Mouse (Mus musculus) hindbrain, embryonic 14.5 days (tissue): Measurements from ENCODE around the gene Pum1. TPM values are rescaled to one million over a fixed set of nuclear protein-coding genes. Genes with fewer than 3 reads are reported as not detected.

Source experiments
- ATAC-seq: fragments of 200-750 bp; cut with Nextera tagmentation; 2 replicates; pipeline ENCODE4 v1.8.0; 2017; ENCODE audit warnings: moderate number of reproducible peaks, mild to moderate bottlenecking, moderate TSS enrichment, moderate library complexity; ENCODE audit not compliant: low FRiP score
- DNase-seq: peaks from one replicate; pipeline ENCODE4 v3.0.0-alpha.2; 2015; ENCODE audit warnings: low spot score
- H3K27ac ChIP-seq: fragments of 300-500 bp; sonication (generic); 2 replicates; pipeline ENCODE4 v1.5.1; 2014; ENCODE audit warnings: mild to moderate bottlenecking, moderate library complexity
- H3K27me3 ChIP-seq: fragments of 300-500 bp; sonication (generic); 2 replicates; pipeline ENCODE4 v1.6.1; 2014; ENCODE audit warnings: mild to moderate bottlenecking, low read length, mixed read lengths; ENCODE audit not compliant: control insufficient read depth, insufficient read depth
- H3K36me3 ChIP-seq: fragments of 300-500 bp; sonication (generic); replicated peaks from 2 replicates; pipeline ENCODE4 v1.6.1; 2014; ENCODE audit not compliant: control insufficient read depth, insufficient read depth
- H3K4me1 ChIP-seq: fragments of 300-500 bp; sonication (generic); replicated peaks from 2 replicates; pipeline ENCODE4 v1.6.1; 2014; ENCODE audit warnings: antibody characterized with exemption, low read length, mixed read lengths; ENCODE audit not compliant: control insufficient read depth, insufficient read depth
- H3K4me2 ChIP-seq: fragments of 300-500 bp; sonication (generic); replicated peaks from 2 replicates; pipeline ENCODE4 v1.6.1; 2014; ENCODE audit warnings: mild to moderate bottlenecking, moderate library complexity
- H3K4me3 ChIP-seq: fragments of 300-500 bp; sonication (generic); replicated peaks from 2 replicates; pipeline ENCODE4 v1.5.1; 2014; ENCODE audit warnings: mild to moderate bottlenecking, low read length
- H3K9ac ChIP-seq: fragments of 300-500 bp; sonication (generic); 2 replicates; pipeline ENCODE4 v1.6.1; 2014
- H3K9me3 ChIP-seq: fragments of 300-500 bp; sonication (generic); 2 replicates; pipeline ENCODE4 v1.6.1; 2016; ENCODE audit warnings: low read length; ENCODE audit not compliant: control insufficient read depth
- WGBS: fragments of 180-500 bp; shearing (Covaris S2); extraction: QIAGEN DNeasy Blood & Tissue Kit; methylation state at CpG from one replicate; pipeline ENCODE4 v1.1.7; 2014; 5-methylcytosine and 5-hydroxymethylcytosine counted together
- polyA plus RNA-seq: library from polyadenylated mRNA; unstranded; fragments of >200 nt; fragmentation: Nextera tagmentation; extraction: Ambion mirVana; gene quantifications from 2 replicates; pipeline ENCODE4 v1.2.1, GENCODE M21; 2014

The Pum1 gene
- polyA plus RNA-seq, 1 experiment from 2014 or later, result 91.1 TPM

DNA sequence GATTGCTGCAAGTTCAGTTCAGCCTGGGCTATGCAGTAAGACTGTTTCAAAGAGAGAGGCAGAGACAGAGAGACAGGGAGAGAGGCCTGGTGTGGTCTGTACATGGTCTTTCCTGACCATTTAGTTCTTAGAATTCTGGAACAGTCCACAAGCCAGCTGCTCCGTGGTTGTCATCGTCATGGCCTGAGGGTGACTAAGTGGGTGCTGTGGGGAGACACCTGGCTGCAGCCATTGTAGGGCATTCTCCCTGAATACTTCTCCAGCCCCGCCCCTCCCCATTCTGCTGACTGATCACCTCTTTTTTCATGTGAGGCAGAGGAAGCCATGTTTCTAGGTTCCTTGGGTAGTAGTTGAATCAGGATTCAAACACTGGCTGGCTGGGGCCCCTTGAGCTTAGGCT is 156.7 kb downstream of the Pum1 start:
- Histone ChIP-seq H3K9ac (no peak overlapping the region), H3K9me3 (no peaks in the 10 kb centered on the region), H3K4me1 (peaks cover 12% of the 10 kb centered on the region), H3K27ac (no peak overlapping the region), H3K4me2 (no peak overlapping the region), H3K4me3 (no peak overlapping the region), H3K27me3 (no peaks in the 10 kb centered on the region), H3K36me3 (peaks cover 50% of the 10 kb centered on the region)
- DNase-seq, result no peak
- WGBS, result 88% methylated on average over 3 of the region's 3 CpGs
- no peak for ATAC-seq

DNA sequence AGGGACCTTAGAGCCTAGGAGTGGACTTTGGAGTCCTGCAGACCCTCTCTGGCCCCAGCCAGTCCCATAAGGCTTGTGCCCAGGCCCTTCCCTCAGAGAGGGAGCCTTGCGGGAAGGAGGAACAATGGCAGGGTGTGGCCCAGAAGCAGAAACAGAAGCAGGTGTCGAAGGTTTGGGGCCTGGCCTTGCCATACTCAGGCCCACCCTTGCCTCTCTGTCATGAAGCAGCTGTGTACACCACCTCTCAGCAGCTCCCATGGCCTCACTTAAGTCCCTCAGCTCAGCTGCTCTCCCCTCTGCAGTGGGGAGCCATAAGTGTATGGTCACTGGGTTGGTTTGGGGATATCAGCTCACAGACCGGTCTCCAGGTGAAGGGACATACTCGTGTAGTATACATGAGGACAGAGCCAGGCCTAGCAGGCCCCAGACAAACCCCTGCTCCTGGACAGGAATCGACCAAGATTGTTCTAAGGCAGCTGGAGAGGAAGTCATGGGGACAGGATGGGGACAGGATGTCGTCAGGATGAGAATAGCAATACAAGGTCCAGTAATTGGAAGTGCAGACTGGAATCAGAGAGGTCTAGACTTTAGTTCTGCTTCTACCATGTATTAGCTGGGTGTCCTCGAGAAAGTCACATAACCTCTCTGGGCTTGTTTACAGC is 157.6 kb downstream of the Pum1 start:
- no peak overlapping the region for H3K4me3 ChIP-seq
- ATAC-seq (no peak), DNase-seq (no peak)
- no peak overlapping the region for H3K27ac ChIP-seq
- peaks cover 3% of the 10 kb centered on the region; the same call in 1 of the 2 replicates for H3K4me1 ChIP-seq
- no peak overlapping the region for H3K4me2 ChIP-seq
- H3K36me3 ChIP-seq, result peaks cover 59% of the 10 kb centered on the region
- WGBS, result 75% methylated on average over 7 of the region's 7 CpGs
- no peaks in the 10 kb centered on the region for H3K9me3 ChIP-seq
- no peaks in the 10 kb centered on the region for H3K27me3 ChIP-seq
- H3K9ac ChIP-seq, result no peak overlapping the region

DNA sequence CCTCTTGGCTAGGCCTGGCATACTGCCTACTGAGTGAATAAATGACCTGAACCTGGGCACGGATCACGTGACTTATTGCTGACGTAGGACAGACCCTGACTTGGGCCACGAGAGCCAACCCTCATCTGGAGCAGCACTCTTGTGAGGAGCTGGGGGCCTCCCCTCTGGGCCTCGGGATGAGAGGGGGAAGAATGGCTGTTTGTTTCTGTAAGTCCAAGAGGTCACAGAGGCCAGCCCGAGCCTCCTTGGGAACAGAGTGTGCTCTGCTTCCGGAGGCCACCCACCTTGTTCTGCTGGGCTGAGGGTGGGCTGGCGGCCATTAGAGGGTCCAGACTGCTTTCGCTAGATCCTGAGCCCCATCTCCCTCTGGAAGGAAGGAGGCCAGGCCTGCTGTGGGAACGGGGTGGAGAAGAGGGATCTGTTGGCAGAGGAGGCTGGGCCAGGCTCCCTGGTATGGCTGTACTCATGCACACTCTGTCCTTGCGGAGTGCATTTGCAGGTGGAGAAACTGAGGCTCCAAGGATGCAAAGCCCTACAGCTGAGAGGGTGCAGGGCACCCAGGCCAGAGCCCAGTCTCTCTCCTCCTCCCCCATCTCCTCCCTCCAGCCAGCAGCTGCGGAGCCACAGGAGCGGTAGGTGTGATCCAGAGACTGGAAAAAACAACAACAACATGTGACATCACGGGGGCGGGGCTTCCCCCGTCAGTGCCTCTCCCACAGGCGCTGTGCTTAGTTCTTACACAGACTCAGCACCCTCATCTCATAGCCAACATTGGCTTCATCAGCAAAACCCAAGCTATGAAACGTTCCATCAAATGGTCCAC is 165.9 kb downstream of the Pum1 start:
- peak; percentile 59 for DNase-seq
- 0 out of 2 replicates have a peak, but pooled peaks have one; percentile 32 for ATAC-seq
- Histone ChIP-seq H3K9me3 (no peaks in the 10 kb centered on the region), H3K9ac (no peak overlapping the region), H3K4me1 (peaks cover 10% of the 10 kb centered on the region; the same call in 1 of the 2 replicates), H3K36me3 (peaks cover 13% of the 10 kb centered on the region; the same call in 1 of the 2 replicates), H3K27ac (peak overlapping the region; percentile 43; the same call in 1 of the 2 replicates), H3K4me3 (no peak overlapping the region), H3K4me2 (peak overlapping the region; percentile 19; the same call in 1 of the 2 replicates), H3K27me3 (no peaks in the 10 kb centered on the region)
- WGBS, result 9% methylated on average over 18 of the region's 18 CpGs

Other genes with a start within 250 kb of the Pum1 start
- 20.9 and 22.9 TPM in 2 replicates for gene Nkain1, start 89.1 kb upstream of the Pum1 start, polyA plus RNA-seq
- 110 and 129 TPM in 2 replicates for gene Sdc3, start 129.2 kb downstream of the Pum1 start, polyA plus RNA-seq
- 35.2 and 37.4 TPM in 2 replicates for gene Laptm5, start 249.8 kb downstream of the Pum1 start, polyA plus RNA-seq